Mouse (Mus musculus): Measurements from ENCODE around the gene Eif4a1.

- TF ChIP-seq ZC3H11A (IDR thresholded peaks at IDR 0.05; ENCODE audit: borderline replicate concordance, low read depth, low read length) = no peak
- TF ChIP-seq CHD2 (IDR thresholded peaks at IDR 0.05; ENCODE audit: low read depth, low read length) = no peak
- TF ChIP-seq ZNF384 (IDR thresholded peaks at IDR 0.05; ENCODE audit: low read depth, low read length) = no peak
- no peak for TF ChIP-seq HCFC1 (IDR thresholded peaks at IDR 0.05; ENCODE audit: borderline replicate concordance, insufficient read depth, low read length)
- TF ChIP-seq MAFK (IDR thresholded peaks at IDR 0.05; ENCODE audit: insufficient read depth, low read depth, low read length) = no peak
Measured at GRCm38 (mm10) chr11:69704613-69705010, 32.4 kb upstream of the Eif4a1 start.

Measured in ES-E14 (cell line).